Mouse (Mus musculus): ENCODE results near the gene Tra2b. TPM values are rescaled to one million over a fixed set of nuclear protein-coding genes. Genes with fewer than 3 reads are reported as not detected.
"Not testable (repeated sequence)": the region's sequence is repeated elsewhere in the genome, so short reads cannot be mapped to it uniquely, and the experiment has no call there.

Gene Tra2b
- polyA plus RNA-seq (2014; fragmentation: Nextera tagmentation; extraction: Ambion mirVana), result 410 and 424 TPM in 2 replicates

DNA sequence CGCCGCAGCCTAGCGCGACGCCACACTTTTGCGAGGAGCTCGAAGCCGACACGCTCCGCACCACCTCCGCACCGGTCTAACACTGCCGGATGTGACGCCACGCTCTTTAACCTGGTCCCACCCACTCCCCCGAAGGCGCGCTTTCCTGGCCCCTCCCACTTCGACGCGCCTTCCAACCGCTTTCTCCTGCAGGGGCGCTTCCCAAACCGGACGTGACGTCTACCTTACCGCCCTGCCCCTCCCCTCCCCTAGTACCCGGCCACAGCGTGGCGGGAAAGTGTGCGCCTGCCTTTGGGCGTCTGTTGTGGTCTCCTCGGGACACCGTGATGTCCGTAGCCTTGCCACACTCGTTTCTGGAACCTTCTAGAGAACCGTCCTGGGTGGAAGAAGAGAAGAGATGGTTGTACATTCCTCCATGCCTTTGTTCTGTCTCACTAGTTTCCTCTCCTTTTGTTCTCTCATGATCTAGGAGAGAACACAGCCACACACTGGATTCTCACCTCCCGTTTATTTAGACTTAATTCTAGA, at the start of gene Tra2b:
TSS of gene Tra2b (minus strand) at position 157 of the 528 bp plus-strand sequence.
- ATAC-seq (ENCODE audit: low FRiP score, low TSS enrichment), result peak; percentile 99
- H3K4me2 ChIP-seq (replicated peaks; ENCODE audit: low read depth, low read length), result peak within 1 kb of the TSS; percentile 77
- peaks cover 6% of the 10 kb centered on the region; the same call in 1 of the 2 replicates for H3K4me1 ChIP-seq (ENCODE audit: control insufficient read depth, insufficient read depth, low read length)
- under 1% methylated on average over 38 of the region's 38 CpGs for WGBS
- H3K27me3 ChIP-seq (ENCODE audit: control insufficient read depth, insufficient read depth, low read length), result no peaks in the 10 kb centered on the region
- peak within 1 kb of the TSS; percentile 95 for H3K27ac ChIP-seq (ENCODE audit: low read depth, low read length)
- H3K9me3 ChIP-seq (ENCODE audit: control insufficient read depth, low read length), result no peaks in the 10 kb centered on the region
- H3K4me3 ChIP-seq (ENCODE audit: low read length), result peak within 1 kb of the TSS; percentile 91
- no peaks in the 10 kb centered on the region for H3K36me3 ChIP-seq (ENCODE audit: control insufficient read depth, insufficient read depth, low read length)
- H3K9ac ChIP-seq (ENCODE audit: low read depth, low read length), result peak within 1 kb of the TSS; percentile 98

- no peaks in the 10 kb centered on the region for H3K36me3 ChIP-seq (ENCODE audit: control insufficient read depth, insufficient read depth, low read length)
- no peak overlapping the region for H3K4me3 ChIP-seq (ENCODE audit: low read length)
- no peak for ATAC-seq (ENCODE audit: low FRiP score, low TSS enrichment)
- no peak overlapping the region for H3K4me2 ChIP-seq (replicated peaks; ENCODE audit: low read depth, low read length)
- no peak overlapping the region for H3K27ac ChIP-seq (ENCODE audit: low read depth, low read length)
- H3K27me3 ChIP-seq (ENCODE audit: control insufficient read depth, insufficient read depth, low read length), result no peaks in the 10 kb centered on the region
- H3K9me3 ChIP-seq (ENCODE audit: control insufficient read depth, low read length), result no peaks in the 10 kb centered on the region
- 14% methylated on average over 1 of the region's 1 CpGs for WGBS
- H3K4me1 ChIP-seq (ENCODE audit: control insufficient read depth, insufficient read depth, low read length), result no peaks in the 10 kb centered on the region
- no peak overlapping the region for H3K9ac ChIP-seq (ENCODE audit: low read depth, low read length)
Observed at GRCm38 (mm10) chr16:22310649-22311048, 44.8 kb upstream of the Tra2b start.

GRCm38 (mm10) chr16:22302606-22303005, 36.8 kb upstream of the Tra2b start:
- Histone ChIP-seq H3K4me3 (ENCODE audit: low read length) (no peak overlapping the region), H3K9me3 (ENCODE audit: control insufficient read depth, low read length) (no peaks in the 10 kb centered on the region), H3K9ac (ENCODE audit: low read depth, low read length) (no peak overlapping the region), H3K27me3 (ENCODE audit: control insufficient read depth, insufficient read depth, low read length) (no peaks in the 10 kb centered on the region), H3K4me1 (ENCODE audit: control insufficient read depth, insufficient read depth, low read length) (no peaks in the 10 kb centered on the region), H3K27ac (ENCODE audit: low read depth, low read length) (no peak overlapping the region), H3K4me2 (replicated peaks; ENCODE audit: low read depth, low read length) (no peak overlapping the region), H3K36me3 (ENCODE audit: control insufficient read depth, insufficient read depth, low read length) (no peaks in the 10 kb centered on the region)
- no peak for ATAC-seq (ENCODE audit: low FRiP score, low TSS enrichment)
- 38% methylated on average over 5 of the region's 5 CpGs for WGBS

- H3K4me2 ChIP-seq (replicated peaks; ENCODE audit: low read depth, low read length), result no peak overlapping the region
- no peaks in the 10 kb centered on the region for H3K36me3 ChIP-seq (ENCODE audit: control insufficient read depth, insufficient read depth, low read length)
- H3K4me3 ChIP-seq (ENCODE audit: low read length), result no peak overlapping the region
- no peak for ATAC-seq (ENCODE audit: low FRiP score, low TSS enrichment)
- H3K27me3 ChIP-seq (ENCODE audit: control insufficient read depth, insufficient read depth, low read length), result no peaks in the 10 kb centered on the region
- H3K27ac ChIP-seq (ENCODE audit: low read depth, low read length), result no peak overlapping the region
- H3K9ac ChIP-seq (ENCODE audit: low read depth, low read length), result no peak overlapping the region
- WGBS, result 77% methylated on average over 3 of the region's 3 CpGs
- no peaks in the 10 kb centered on the region for H3K4me1 ChIP-seq (ENCODE audit: control insufficient read depth, insufficient read depth, low read length)
- H3K9me3 ChIP-seq (ENCODE audit: control insufficient read depth, low read length), result no peaks in the 10 kb centered on the region
Observed at GRCm38 (mm10) chr16:22301378-22301777, 35.6 kb upstream of the Tra2b start.

DNA sequence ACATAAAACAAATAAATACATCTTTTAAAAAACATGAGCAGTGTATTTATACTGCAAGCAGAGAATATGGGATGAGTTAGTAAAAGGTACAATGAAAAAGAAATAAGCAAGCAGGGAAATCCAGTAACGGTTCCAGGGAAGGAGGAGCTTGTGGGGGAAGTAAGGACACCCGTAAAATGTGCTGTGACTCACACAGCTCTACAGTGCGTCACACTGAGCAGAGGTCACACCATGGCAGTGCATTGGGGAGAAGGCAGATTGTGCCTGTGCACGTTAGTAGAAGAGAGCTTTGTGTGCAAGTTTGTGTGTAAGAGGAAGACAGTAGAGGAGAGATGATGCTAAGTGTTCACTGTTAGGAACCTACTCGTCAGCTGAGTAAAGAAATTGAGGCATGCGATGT, 31.1 kb upstream of the Tra2b start:
- Histone ChIP-seq H3K9me3 (ENCODE audit: control insufficient read depth, low read length) (no peaks in the 10 kb centered on the region), H3K4me1 (ENCODE audit: control insufficient read depth, insufficient read depth, low read length) (no peaks in the 10 kb centered on the region), H3K27me3 (ENCODE audit: control insufficient read depth, insufficient read depth, low read length) (no peaks in the 10 kb centered on the region), H3K36me3 (ENCODE audit: control insufficient read depth, insufficient read depth, low read length) (no peaks in the 10 kb centered on the region), H3K4me2 (replicated peaks; ENCODE audit: low read depth, low read length) (no peak overlapping the region), H3K4me3 (ENCODE audit: low read length) (no peak overlapping the region), H3K27ac (ENCODE audit: low read depth, low read length) (no peak overlapping the region), H3K9ac (ENCODE audit: low read depth, low read length) (no peak overlapping the region)
- WGBS, result 69% methylated on average over 6 of the region's 6 CpGs
- no peak for ATAC-seq (ENCODE audit: low FRiP score, low TSS enrichment)

DNA sequence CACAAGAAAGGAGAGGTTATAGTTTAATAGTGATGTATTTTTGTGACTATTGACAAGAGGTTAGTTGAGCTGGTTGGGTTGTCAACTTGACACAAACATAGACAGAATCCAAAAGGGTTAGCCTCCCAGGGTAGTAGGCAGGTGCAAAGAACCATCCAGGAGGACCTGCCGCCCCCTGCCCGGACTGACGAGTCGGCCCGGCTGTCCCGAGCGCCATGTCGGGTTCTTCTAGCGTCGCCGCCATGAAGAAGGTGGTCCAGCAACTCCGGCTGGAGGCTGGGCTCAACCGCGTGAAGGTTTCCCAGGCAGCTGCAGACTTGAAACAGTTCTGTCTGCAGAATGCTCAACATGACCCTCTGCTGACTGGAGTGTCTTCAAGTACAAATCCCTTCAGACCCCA, 29.0 kb upstream of the Tra2b start:
- not testable (repeated sequence) for ATAC-seq (ENCODE audit: low FRiP score, low TSS enrichment); H3K4me1 ChIP-seq (ENCODE audit: control insufficient read depth, insufficient read depth, low read length); H3K4me3 ChIP-seq (ENCODE audit: low read length); H3K27me3 ChIP-seq (ENCODE audit: control insufficient read depth, insufficient read depth, low read length); H3K9ac ChIP-seq (ENCODE audit: low read depth, low read length); H3K4me2 ChIP-seq (replicated peaks; ENCODE audit: low read depth, low read length); H3K27ac ChIP-seq (ENCODE audit: low read depth, low read length); H3K9me3 ChIP-seq (ENCODE audit: control insufficient read depth, low read length); H3K36me3 ChIP-seq (ENCODE audit: control insufficient read depth, insufficient read depth, low read length)
- 94% methylated on average over 14 of the region's 14 CpGs for WGBS

DNA sequence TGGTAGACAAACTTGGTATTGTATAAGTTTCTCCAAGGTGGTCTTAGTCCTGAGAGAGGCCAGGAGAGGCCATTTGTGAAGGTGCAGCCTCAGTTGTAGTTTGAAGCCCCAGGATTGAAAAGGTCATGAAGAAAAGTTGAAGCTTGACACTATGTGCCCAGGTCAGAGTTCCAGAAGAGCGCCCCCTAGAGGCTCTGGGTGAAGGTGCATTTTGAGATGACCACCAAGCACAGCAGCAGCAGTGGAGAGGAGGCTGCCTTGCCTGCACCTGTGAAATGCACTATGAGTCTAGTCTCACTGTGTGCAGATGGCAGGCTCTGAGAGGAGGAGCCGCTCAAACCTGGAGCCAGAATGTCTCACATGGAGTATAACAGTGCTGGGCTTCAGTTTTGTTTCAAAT, 27.8 kb upstream of the Tra2b start:
- H3K4me3 ChIP-seq (ENCODE audit: low read length), result no peak overlapping the region
- H3K4me2 ChIP-seq (replicated peaks; ENCODE audit: low read depth, low read length), result no peak overlapping the region
- no peaks in the 10 kb centered on the region for H3K4me1 ChIP-seq (ENCODE audit: control insufficient read depth, insufficient read depth, low read length)
- H3K36me3 ChIP-seq (ENCODE audit: control insufficient read depth, insufficient read depth, low read length), result no peaks in the 10 kb centered on the region
- H3K27me3 ChIP-seq (ENCODE audit: control insufficient read depth, insufficient read depth, low read length), result no peaks in the 10 kb centered on the region
- no peak for ATAC-seq (ENCODE audit: low FRiP score, low TSS enrichment)
- peaks cover 6% of the 10 kb centered on the region; the same call in 1 of the 2 replicates for H3K9me3 ChIP-seq (ENCODE audit: control insufficient read depth, low read length)
- no peak overlapping the region for H3K9ac ChIP-seq (ENCODE audit: low read depth, low read length)
- no peak overlapping the region for H3K27ac ChIP-seq (ENCODE audit: low read depth, low read length)
- 46% methylated on average over 2 of the region's 2 CpGs for WGBS

DNA sequence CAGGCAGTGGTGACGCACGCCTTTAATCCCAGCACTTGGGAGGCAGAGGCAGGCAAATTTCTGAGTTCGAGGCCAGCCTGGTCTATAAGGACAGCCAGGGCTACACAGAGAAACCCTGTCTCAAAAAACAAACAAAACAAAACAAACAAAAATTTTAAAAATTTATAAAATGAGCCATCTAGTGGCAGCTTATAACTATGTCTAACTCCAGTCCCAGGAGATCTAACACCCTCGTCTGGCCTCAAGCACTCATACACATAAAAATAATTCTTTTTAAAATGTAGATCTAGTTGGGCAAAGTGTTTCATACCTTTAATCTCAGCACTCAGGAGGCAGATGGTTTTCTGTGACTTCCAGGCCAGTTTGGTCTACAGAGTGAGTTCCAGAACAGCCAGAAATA, 26.6 kb upstream of the Tra2b start:
- Histone ChIP-seq H3K4me1 (ENCODE audit: control insufficient read depth, insufficient read depth, low read length) (no peaks in the 10 kb centered on the region), H3K27ac (ENCODE audit: low read depth, low read length) (no peak overlapping the region), H3K9ac (ENCODE audit: low read depth, low read length) (no peak overlapping the region), H3K27me3 (ENCODE audit: control insufficient read depth, insufficient read depth, low read length) (no peaks in the 10 kb centered on the region), H3K4me2 (replicated peaks; ENCODE audit: low read depth, low read length) (no peak overlapping the region), H3K4me3 (ENCODE audit: low read length) (no peak overlapping the region), H3K9me3 (ENCODE audit: control insufficient read depth, low read length) (peaks cover 6% of the 10 kb centered on the region; the same call in 1 of the 2 replicates), H3K36me3 (ENCODE audit: control insufficient read depth, insufficient read depth, low read length) (no peaks in the 10 kb centered on the region)
- no peak for ATAC-seq (ENCODE audit: low FRiP score, low TSS enrichment)
- WGBS, result 91% methylated on average over 4 of the region's 4 CpGs

DNA sequence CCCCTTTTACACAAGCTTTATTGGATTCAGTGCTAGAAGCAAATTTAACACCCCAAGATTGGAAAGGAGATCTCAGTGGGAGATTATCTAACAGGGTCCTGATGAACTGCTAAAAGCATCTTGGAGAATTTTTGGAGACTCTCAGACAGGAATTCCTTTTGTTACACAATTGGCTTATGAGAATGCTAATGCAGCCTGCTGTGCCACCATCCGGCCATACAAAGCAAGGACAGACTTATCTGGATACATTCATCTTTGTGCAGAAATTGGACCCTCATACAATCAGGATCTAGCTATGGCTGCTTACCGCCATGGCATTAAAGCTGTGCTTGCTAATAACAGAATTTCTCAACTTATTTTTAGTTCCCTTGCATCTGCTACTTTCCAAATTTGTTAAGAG, 23.8 kb upstream of the Tra2b start:
- Histone ChIP-seq H3K4me1 (ENCODE audit: control insufficient read depth, insufficient read depth, low read length) (no peaks in the 10 kb centered on the region), H3K9me3 (ENCODE audit: control insufficient read depth, low read length) (peaks cover 6% of the 10 kb centered on the region; the same call in 1 of the 2 replicates), H3K9ac (ENCODE audit: low read depth, low read length) (no peak overlapping the region), H3K4me3 (ENCODE audit: low read length) (no peak overlapping the region), H3K4me2 (replicated peaks; ENCODE audit: low read depth, low read length) (no peak overlapping the region), H3K36me3 (ENCODE audit: control insufficient read depth, insufficient read depth, low read length) (no peaks in the 10 kb centered on the region), H3K27me3 (ENCODE audit: control insufficient read depth, insufficient read depth, low read length) (no peaks in the 10 kb centered on the region), H3K27ac (ENCODE audit: low read depth, low read length) (no peak overlapping the region)
- ATAC-seq (ENCODE audit: low FRiP score, low TSS enrichment), result no peak
- 86% methylated on average over 2 of the region's 2 CpGs for WGBS

Measured in kidney, embryonic 14.5 days (tissue).